Comparison of ENCODE assay signal across 16 mouse cellular contexts in the genomic region with DNA sequence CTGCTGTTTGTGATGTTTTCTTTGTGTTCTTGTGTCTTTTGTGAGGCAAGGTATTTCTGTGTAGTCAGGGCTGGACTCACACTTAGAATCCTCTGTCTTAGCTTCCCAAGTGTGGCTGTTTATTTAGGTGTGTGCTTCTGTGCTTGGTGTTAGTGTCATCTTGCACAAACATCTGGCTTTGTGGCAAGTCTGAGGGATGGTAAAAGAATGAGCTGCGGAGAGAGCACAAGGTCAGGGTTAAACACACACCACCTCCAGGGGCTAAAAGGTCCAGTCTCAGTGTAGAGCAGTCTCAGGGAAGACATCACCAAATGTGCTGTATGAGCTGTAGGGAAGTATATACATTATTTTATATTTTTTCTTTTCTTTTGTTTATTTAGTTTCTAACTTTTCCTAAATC.
"Had no signal": no experiment of that assay in that cellular context is flagged by ENCODE, and none has a peak within 500 bp of the region (broad histone marks: within the 10 kb centered on the region; RNA-seq: fewer than 3 reads in every experiment).

No protein-coding gene starts in this region.

- H3K4me2 ChIP-seq: liver, embryonic 11.5 days; lung, embryonic 15.5 days; midbrain, embryonic 13.5 days; neural tube, embryonic 13.5 days had no signal

- H3K4me3 ChIP-seq: left cerebral cortex, adult 2 months; lung, embryonic 15.5 days; midbrain, embryonic 13.5 days; neural tube, embryonic 13.5 days had no signal

- H3K27ac ChIP-seq: left cerebral cortex, adult 2 months; liver, embryonic 14.5 days; lung, embryonic 15.5 days; midbrain, embryonic 13.5 days; neural tube, embryonic 13.5 days had no signal

- H3K36me3 ChIP-seq: neural tube, embryonic 13.5 days had no signal

- H3K9me3 ChIP-seq: lung, embryonic 15.5 days; midbrain, embryonic 13.5 days; neural tube, embryonic 13.5 days had no signal

- H3K9ac ChIP-seq: liver, embryonic 14.5 days; lung, embryonic 15.5 days; midbrain, embryonic 13.5 days; neural tube, embryonic 13.5 days had no signal

- ATAC-seq: midbrain, embryonic 13.5 days had no signal

- H3K27me3 ChIP-seq: lung, embryonic 15.5 days; midbrain, embryonic 13.5 days; neural tube, embryonic 13.5 days had no signal

- DNase-seq: kidney, adult 18-20 months; kidney, adult 9 months; kidney, postnatal 14 days; kidney, postnatal 4 days; layer of hippocampus, adult 9-11 months; lung, adult 18-20 months; lung, postnatal 10 days; lung, postnatal 4 days; thymus, adult 18-20 months; thymus, postnatal 36 days had no signal

- H3K4me1 ChIP-seq: lung, embryonic 15.5 days; midbrain, embryonic 13.5 days had no signal
